Mouse (Mus musculus) limb, embryonic 13.5 days (tissue): ENCODE data around the gene Dnase1l2. TPM values are rescaled to one million over a fixed set of nuclear protein-coding genes. Genes with fewer than 3 reads are reported as not detected.
"Not testable (repeated sequence)": the region's sequence is repeated elsewhere in the genome, so short reads cannot be mapped to it uniquely, and the experiment has no call there.

ENCODE experiments used
- ATAC-seq: fragments of 200-750 bp; cut with Nextera tagmentation; 2 replicates; pipeline ENCODE4 v1.8.0; 2017; ENCODE audit warnings: low read depth, moderate number of reproducible peaks, moderate TSS enrichment; ENCODE audit not compliant: low FRiP score
- H3K27ac ChIP-seq: fragments of 300-500 bp; sonication (generic); 2 replicates; pipeline ENCODE4 v1.5.1; 2015; ENCODE audit warnings: inconsistent platforms, mild to moderate bottlenecking, moderate library complexity
- H3K27me3 ChIP-seq: fragments of 300-500 bp; sonication (generic); 2 replicates; pipeline ENCODE4 v1.6.1; 2015; ENCODE audit warnings: mild to moderate bottlenecking, inconsistent platforms
- H3K36me3 ChIP-seq: fragments of 300-500 bp; sonication (generic); 2 replicates; pipeline ENCODE4 v1.6.1; 2015; ENCODE audit warnings: inconsistent platforms, mild to moderate bottlenecking, moderate library complexity
- H3K4me1 ChIP-seq: fragments of 300-500 bp; sonication (generic); 2 replicates; pipeline ENCODE4 v1.6.1; 2015; ENCODE audit warnings: inconsistent platforms
- H3K4me2 ChIP-seq: fragments of 300-500 bp; sonication (generic); replicated peaks from 2 replicates; pipeline ENCODE4 v1.6.1; 2015; ENCODE audit warnings: inconsistent platforms, mild to moderate bottlenecking, moderate library complexity
- H3K4me3 ChIP-seq: fragments of 300-500 bp; sonication (generic); 2 replicates; pipeline ENCODE4 v1.5.1; 2015; ENCODE audit warnings: moderate library complexity, mild to moderate bottlenecking, inconsistent platforms
- H3K9ac ChIP-seq: fragments of 300-500 bp; sonication (generic); 2 replicates; pipeline ENCODE4 v1.6.1; 2015; ENCODE audit warnings: mild to moderate bottlenecking, inconsistent platforms
- H3K9me3 ChIP-seq: fragments of 300-500 bp; sonication (generic); 2 replicates; pipeline ENCODE4 v1.6.1; 2016; ENCODE audit warnings: inconsistent platforms
- WGBS: fragments of 180-500 bp; shearing (Covaris S2); methylation state at CpG from one replicate; pipeline ENCODE4 v1.1.7; 2015; 5-methylcytosine and 5-hydroxymethylcytosine counted together
- polyA plus RNA-seq: library from polyadenylated mRNA; unstranded; fragments of >200 nt; fragmentation: Nextera tagmentation; extraction: Ambion mirVana; gene quantifications from 2 replicates; pipeline ENCODE4 v1.2.1, GENCODE M21; 2015

Gene Dnase1l2
- polyA plus RNA-seq, 1 experiment from 2014 or later: 3.9 TPM

GRCm38 (mm10) chr17:24469336-24469909, 26.5 kb upstream of the Dnase1l2 start:
- H3K27me3 ChIP-seq: no peaks in the 10 kb centered on the region
- WGBS: 19% methylated on average over 7 of the region's 7 CpGs
- H3K36me3 ChIP-seq: peaks cover 22% of the 10 kb centered on the region
- peak overlapping the region; percentile 78 for H3K27ac ChIP-seq
- ATAC-seq: no peak
- H3K9me3 ChIP-seq: no peaks in the 10 kb centered on the region
- H3K4me3 ChIP-seq: peak overlapping the region; percentile 85
- H3K4me2 ChIP-seq: peak overlapping the region; percentile 100
- H3K9ac ChIP-seq: peak overlapping the region; percentile 67
- peaks cover 33% of the 10 kb centered on the region for H3K4me1 ChIP-seq

- Histone ChIP-seq H3K27ac (no peak overlapping the region), H3K27me3 (no peaks in the 10 kb centered on the region), H3K9ac (no peak overlapping the region), H3K4me1 (peaks cover 27% of the 10 kb centered on the region), H3K4me2 (no peak overlapping the region), H3K4me3 (no peak overlapping the region), H3K9me3 (no peaks in the 10 kb centered on the region), H3K36me3 (peaks cover 15% of the 10 kb centered on the region)
- 90% methylated on average over 5 of the region's 5 CpGs for WGBS
- ATAC-seq: no peak
Measured at GRCm38 (mm10) chr17:24468636-24469246, 25.8 kb upstream of the Dnase1l2 start.

DNA sequence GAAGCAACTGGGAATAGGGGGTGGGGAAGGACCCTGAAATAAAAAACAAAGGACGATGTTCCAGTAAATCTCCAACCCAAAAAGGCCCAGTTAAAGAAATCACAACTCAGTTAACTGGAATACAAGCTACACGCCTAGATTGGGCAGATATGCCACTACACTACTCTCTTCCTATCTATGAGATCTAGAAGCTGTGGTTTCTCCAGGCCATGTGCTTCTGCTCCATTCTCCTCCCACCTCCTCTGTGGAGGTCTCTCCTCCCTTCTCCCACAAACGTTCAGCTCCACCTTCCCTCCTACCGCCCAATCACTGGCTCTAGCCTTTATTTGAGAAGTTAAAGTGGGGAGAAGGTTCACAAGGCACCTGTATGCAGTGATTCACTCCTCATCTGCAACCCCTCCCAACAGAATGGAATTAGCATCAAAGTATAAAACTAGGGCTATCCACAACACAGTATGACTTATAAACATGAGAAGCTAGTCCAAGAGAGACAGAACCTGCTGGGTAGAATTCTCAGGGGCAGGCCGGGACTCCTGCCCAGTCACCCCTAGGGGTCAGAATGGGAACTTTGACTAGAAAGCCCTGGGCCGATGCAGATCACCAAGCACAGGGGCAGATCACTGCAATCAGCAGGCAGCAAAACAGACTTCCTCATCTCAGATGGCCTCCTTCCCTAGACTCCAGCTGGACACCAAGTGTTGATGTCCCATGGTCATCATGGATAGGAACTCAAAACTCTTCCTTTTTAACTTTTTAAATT, 20.6 kb upstream of the Dnase1l2 start:
- Histone ChIP-seq H3K9ac (no peak overlapping the region), H3K4me3 (no peak overlapping the region), H3K9me3 (no peaks in the 10 kb centered on the region), H3K27me3 (no peaks in the 10 kb centered on the region), H3K36me3 (no peaks in the 10 kb centered on the region), H3K4me1 (no peaks in the 10 kb centered on the region), H3K4me2 (no peak overlapping the region), H3K27ac (no peak overlapping the region)
- ATAC-seq: no peak
- WGBS: 62% methylated on average over 6 of the region's 6 CpGs

DNA sequence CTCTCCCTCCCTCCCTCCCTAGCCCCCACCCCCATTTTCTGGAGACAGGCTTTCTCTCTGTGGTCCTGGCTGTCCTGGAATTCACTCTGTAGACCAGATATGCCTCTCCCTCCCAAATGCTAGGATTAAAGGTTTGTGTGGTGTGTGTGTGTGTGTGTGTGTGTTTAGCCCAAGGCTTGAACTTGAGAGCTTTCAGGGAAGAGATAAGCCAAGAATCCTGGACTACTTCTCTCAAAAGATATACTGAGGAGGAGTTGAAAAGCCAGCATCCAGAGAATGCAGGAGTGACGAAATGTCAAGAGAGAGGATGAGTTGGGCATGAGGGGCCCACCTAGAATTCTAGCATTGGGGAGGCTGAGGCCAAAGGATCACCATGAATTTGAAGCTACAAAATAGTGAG, 20.0 kb upstream of the Dnase1l2 start:
- H3K4me3 ChIP-seq: no peak overlapping the region
- no peak overlapping the region for H3K4me2 ChIP-seq
- H3K9ac ChIP-seq: no peak overlapping the region
- no peaks in the 10 kb centered on the region for H3K9me3 ChIP-seq
- H3K27ac ChIP-seq: no peak overlapping the region
- no peaks in the 10 kb centered on the region for H3K27me3 ChIP-seq
- WGBS: 85% methylated on average over 1 of the region's 1 CpGs
- no peaks in the 10 kb centered on the region for H3K4me1 ChIP-seq
- ATAC-seq: no peak
- no peaks in the 10 kb centered on the region for H3K36me3 ChIP-seq

DNA sequence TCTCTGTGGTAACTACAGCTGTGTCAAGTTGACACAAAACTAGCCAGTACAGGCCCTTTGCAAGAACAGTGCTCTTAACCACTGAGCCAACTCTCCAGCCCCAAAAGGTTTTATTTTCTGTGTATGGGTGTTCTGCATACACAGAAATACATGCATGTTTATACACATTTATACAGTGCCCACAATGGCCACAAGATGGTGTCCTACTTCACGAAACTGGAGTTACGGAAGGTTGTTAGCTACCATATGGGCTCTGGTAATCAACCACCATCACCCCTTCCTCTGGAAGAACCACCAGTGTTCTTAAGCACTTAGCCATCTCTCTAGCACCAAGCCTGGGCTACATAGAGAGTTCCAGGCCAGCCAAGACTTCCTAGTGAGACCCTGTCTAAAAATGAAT, 18.7 kb upstream of the Dnase1l2 start:
- Histone ChIP-seq H3K4me3 (no peak overlapping the region), H3K9ac (no peak overlapping the region), H3K27ac (no peak overlapping the region), H3K4me1 (no peaks in the 10 kb centered on the region), H3K4me2 (no peak overlapping the region), H3K27me3 (no peaks in the 10 kb centered on the region), H3K9me3 (no peaks in the 10 kb centered on the region), H3K36me3 (no peaks in the 10 kb centered on the region)
- 51% methylated on average over 2 of the region's 2 CpGs for WGBS
- ATAC-seq: no peak

DNA sequence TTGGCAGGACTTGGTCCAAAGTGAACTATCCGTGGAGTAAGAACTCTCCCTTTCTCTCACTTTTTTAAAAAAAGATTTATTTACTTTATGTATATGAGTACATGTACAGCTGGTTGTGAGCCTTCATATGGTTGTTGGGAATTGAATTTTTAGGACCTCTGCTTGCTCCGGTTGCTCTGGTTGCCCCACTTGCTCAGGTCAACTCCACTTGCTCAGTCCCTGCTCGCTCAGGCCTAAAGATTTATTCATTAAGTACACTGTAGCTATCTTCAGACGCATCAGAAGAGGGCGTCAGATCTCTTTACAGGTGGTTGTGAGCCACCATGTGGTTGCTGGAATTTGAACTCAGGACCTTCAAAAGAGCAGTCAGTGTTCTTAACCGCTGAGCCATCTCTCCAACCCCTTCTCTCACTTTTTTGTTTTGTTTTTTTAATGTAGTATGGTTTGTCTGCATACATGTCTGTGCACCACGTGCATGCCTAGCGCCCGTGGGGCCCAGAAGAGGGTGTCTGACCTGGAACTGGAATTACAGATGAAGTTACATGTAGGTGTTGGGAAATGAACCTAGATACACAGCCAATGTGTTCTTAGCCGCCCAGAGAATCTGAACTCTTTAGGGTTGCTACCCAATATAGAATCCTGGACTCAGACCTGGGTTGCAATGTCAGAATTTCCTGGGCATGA, 12.8 kb upstream of the Dnase1l2 start:
- Histone ChIP-seq H3K36me3 (peaks cover 15% of the 10 kb centered on the region), H3K4me1 (peaks cover 17% of the 10 kb centered on the region), H3K4me3 (peak overlapping the region; percentile 85), H3K4me2 (peak overlapping the region; percentile 78), H3K27ac (peak overlapping the region; percentile 6; the same call in 1 of the 2 replicates)
- not testable (repeated sequence) for H3K9me3 ChIP-seq, H3K9ac ChIP-seq, H3K27me3 ChIP-seq, ATAC-seq
- WGBS: 53% methylated on average over 10 of the region's 10 CpGs

GRCm38 (mm10) chr17:24454756-24455522, 12.0 kb upstream of the Dnase1l2 start:
- H3K27ac ChIP-seq: peak overlapping the region; percentile 95

DNA sequence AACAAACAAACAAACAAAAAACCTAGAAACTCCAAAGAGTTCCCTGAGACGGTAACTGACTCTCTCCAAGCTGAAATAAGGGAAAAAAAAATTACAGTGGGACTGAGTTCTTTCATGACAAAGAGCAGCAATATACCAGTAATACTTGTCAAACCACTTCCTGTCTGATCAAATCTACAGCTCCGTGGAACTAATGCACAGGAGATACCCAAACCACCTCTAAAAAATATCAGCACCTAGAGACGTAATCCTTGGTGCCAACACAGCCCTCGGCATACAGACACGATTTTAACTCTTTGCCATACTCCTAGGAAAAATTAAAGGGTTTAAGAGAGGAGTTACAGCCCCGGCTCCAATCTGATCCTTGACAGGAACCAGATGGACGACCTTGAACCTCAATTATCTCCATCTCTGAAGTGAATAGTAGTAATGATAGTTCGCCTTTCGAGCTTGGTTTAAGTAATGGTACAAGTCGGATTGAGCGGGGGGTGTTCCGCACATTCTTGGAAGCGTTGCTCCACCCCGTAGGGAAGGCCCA, 11.4 kb upstream of the Dnase1l2 start:
- WGBS: 4% methylated on average over 14 of the region's 14 CpGs
- Histone ChIP-seq H3K27me3 (no peaks in the 10 kb centered on the region), H3K36me3 (peaks cover 29% of the 10 kb centered on the region), H3K27ac (peak overlapping the region; percentile 95), H3K4me3 (peak overlapping the region; percentile 85), H3K4me2 (peak overlapping the region; percentile 78), H3K9me3 (no peaks in the 10 kb centered on the region), H3K9ac (peak overlapping the region; percentile 88), H3K4me1 (peaks cover 17% of the 10 kb centered on the region)
- no peak for ATAC-seq

More at GRCm38 (mm10) chr17:24454756-24455522, 12.0 kb upstream of the Dnase1l2 start:
- H3K4me1 ChIP-seq: peaks cover 17% of the 10 kb centered on the region
- under 1% methylated on average over 67 of the region's 67 CpGs for WGBS
- peak; percentile 94 for ATAC-seq
- peak overlapping the region; percentile 85 for H3K4me3 ChIP-seq
- H3K9ac ChIP-seq: peak overlapping the region; percentile 88
- H3K9me3 ChIP-seq: no peaks in the 10 kb centered on the region
- peaks cover 23% of the 10 kb centered on the region for H3K36me3 ChIP-seq
- H3K4me2 ChIP-seq: peak overlapping the region; percentile 78
- no peaks in the 10 kb centered on the region for H3K27me3 ChIP-seq

GRCm38 (mm10) chr17:24453372-24453771, 10.5 kb upstream of the Dnase1l2 start:
- peaks cover 17% of the 10 kb centered on the region for H3K4me1 ChIP-seq
- H3K4me2 ChIP-seq: peak overlapping the region; percentile 78

DNA sequence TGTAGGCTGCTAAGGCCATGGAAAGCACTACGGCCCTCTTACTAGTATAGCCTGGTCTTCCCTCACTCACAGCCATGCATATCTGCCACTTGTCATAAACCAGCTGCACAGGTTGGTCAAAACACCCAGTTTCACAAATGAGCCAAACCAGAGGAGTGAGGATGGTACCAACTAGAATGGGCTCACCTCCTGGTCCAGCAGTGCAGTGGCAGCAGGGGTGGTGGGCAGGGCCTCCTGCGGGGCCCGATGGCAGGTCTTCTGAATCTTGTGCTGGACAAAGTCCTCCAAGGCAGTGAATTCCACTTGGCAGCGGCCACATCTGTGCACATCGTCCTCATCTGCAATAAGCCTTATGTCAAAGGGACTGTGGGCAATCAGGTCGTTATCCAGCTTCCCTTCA, 8.3 kb upstream of the Dnase1l2 start:
- Histone ChIP-seq H3K27me3 (no peaks in the 10 kb centered on the region), H3K4me1 (peaks cover 17% of the 10 kb centered on the region), H3K9me3 (no peaks in the 10 kb centered on the region), H3K9ac (no peak overlapping the region), H3K36me3 (peaks cover 60% of the 10 kb centered on the region), H3K4me3 (no peak overlapping the region), H3K27ac (no peak overlapping the region), H3K4me2 (no peak overlapping the region)
- 92% methylated on average over 6 of the region's 6 CpGs for WGBS
- no peak for ATAC-seq

More at GRCm38 (mm10) chr17:24453372-24453771, 10.5 kb upstream of the Dnase1l2 start:
- 79% methylated on average over 2 of the region's 2 CpGs for WGBS
- Histone ChIP-seq H3K27ac (no peak overlapping the region), H3K36me3 (peaks cover 38% of the 10 kb centered on the region), H3K9me3 (no peaks in the 10 kb centered on the region), H3K27me3 (no peaks in the 10 kb centered on the region), H3K4me3 (no peak overlapping the region; the same call in 1 of the 2 replicates), H3K9ac (no peak overlapping the region)
- ATAC-seq: no peak

- ATAC-seq: no peak
- Histone ChIP-seq H3K27ac (no peak overlapping the region), H3K4me1 (peaks cover 14% of the 10 kb centered on the region), H3K4me3 (no peak overlapping the region), H3K9me3 (no peaks in the 10 kb centered on the region), H3K4me2 (no peak overlapping the region), H3K9ac (no peak overlapping the region), H3K36me3 (peaks cover 77% of the 10 kb centered on the region), H3K27me3 (no peaks in the 10 kb centered on the region)
- WGBS: 86% methylated on average over 6 of the region's 6 CpGs
Measured at GRCm38 (mm10) chr17:24449507-24449906, 6.6 kb upstream of the Dnase1l2 start.
